Mouse (Mus musculus): ENCODE data around the gene Ipo7. TPM values are rescaled to one million over a fixed set of nuclear protein-coding genes. Genes with fewer than 3 reads are reported as not detected.

Gene Ipo7
- polyA plus RNA-seq, 1 experiment: 25.6 TPM

GRCm38 (mm10) chr7:110059092-110059785 lies 41.2 kb downstream of the Ipo7 start:
- TF ChIP-seq CTCF (IDR thresholded peaks at IDR 0.05; ENCODE audit: borderline replicate concordance, control insufficient read depth, extremely low read depth, insufficient read depth, low read length, poor library complexity): no peak
- no peak for TF ChIP-seq POLR2A (IDR thresholded peaks at IDR 0.05; ENCODE audit: control insufficient read depth, extremely low read depth, insufficient read depth, low read length, poor library complexity)
- Histone ChIP-seq H3K4me3 (ENCODE audit: control insufficient read depth, insufficient read depth, low read length) (no peak overlapping the region), H3K36me3 (ENCODE audit: control insufficient read depth, insufficient read depth, low read length) (peaks cover 5% of the 10 kb centered on the region), H3K27me3 (ENCODE audit: control insufficient read depth, insufficient read depth, low read length) (no peaks in the 10 kb centered on the region), H3K4me1 (replicated peaks; ENCODE audit: control insufficient read depth, insufficient read depth, low read length) (0 out of 2 replicates have a peak, but pooled peaks cover 2% of the 10 kb centered on the region), H3K27ac (ENCODE audit: control insufficient read depth, insufficient read depth, low read length) (no peak overlapping the region)
- 92% methylated on average over 12 of the region's 12 CpGs for WGBS
- DNase-seq: no peak

GRCm38 (mm10) chr7:110060106-110060668 lies 42.1 kb downstream of the Ipo7 start:
- Histone ChIP-seq H3K27ac (ENCODE audit: control insufficient read depth, insufficient read depth, low read length) (no peak overlapping the region; the same call in 1 of the 2 replicates), H3K36me3 (ENCODE audit: control insufficient read depth, insufficient read depth, low read length) (peaks cover under 1% of the 10 kb centered on the region; the same call in 1 of the 2 replicates), H3K4me3 (ENCODE audit: control insufficient read depth, insufficient read depth, low read length) (no peak overlapping the region), H3K4me1 (replicated peaks; ENCODE audit: control insufficient read depth, insufficient read depth, low read length) (0 out of 2 replicates have a peak, but pooled peaks cover 2% of the 10 kb centered on the region), H3K27me3 (ENCODE audit: control insufficient read depth, insufficient read depth, low read length) (no peaks in the 10 kb centered on the region)
- WGBS: 6% methylated on average over 5 of the region's 5 CpGs
- DNase-seq: no peak
- no peak for TF ChIP-seq POLR2A (IDR thresholded peaks at IDR 0.05; ENCODE audit: control insufficient read depth, extremely low read depth, insufficient read depth, low read length, poor library complexity)
- TF ChIP-seq CTCF (IDR thresholded peaks at IDR 0.05; ENCODE audit: borderline replicate concordance, control insufficient read depth, extremely low read depth, insufficient read depth, low read length, poor library complexity): no peak

DNA sequence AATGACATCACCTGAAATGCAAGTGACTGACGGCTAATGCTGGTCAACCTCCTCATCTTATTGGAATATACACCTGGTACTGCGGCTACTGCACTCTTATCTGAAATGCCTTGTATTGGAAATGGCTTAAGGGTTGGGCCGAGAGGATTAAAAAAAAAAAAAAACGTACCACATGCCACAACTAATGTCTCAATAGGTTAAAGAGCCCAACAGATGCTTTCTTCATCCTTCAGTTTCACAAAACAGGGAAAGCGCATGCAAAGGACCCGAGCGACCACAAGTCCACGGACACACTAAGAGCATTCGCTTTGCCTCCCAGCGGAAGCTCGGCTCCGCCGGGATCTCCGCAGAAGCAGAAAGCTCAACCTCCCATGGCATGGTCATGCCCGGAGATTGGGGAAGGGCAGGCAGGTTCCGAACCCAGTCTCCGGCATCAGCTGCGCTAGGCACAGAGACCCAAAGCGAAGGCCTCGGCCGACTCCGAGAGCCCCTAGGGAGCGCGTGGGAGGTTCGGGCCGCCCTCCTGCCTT lies 42.7 kb downstream of the Ipo7 start:
- H3K27me3 ChIP-seq (ENCODE audit: control insufficient read depth, insufficient read depth, low read length): no peaks in the 10 kb centered on the region
- peak; percentile 30 for DNase-seq
- H3K27ac ChIP-seq (ENCODE audit: control insufficient read depth, insufficient read depth, low read length): peak overlapping the region; percentile 94
- under 1% methylated on average over 26 of the region's 26 CpGs for WGBS
- 0 out of 2 replicates have a peak, but pooled peaks cover 2% of the 10 kb centered on the region for H3K4me1 ChIP-seq (replicated peaks; ENCODE audit: control insufficient read depth, insufficient read depth, low read length)
- peak overlapping the region; percentile 81 for H3K4me3 ChIP-seq (ENCODE audit: control insufficient read depth, insufficient read depth, low read length)
- H3K36me3 ChIP-seq (ENCODE audit: control insufficient read depth, insufficient read depth, low read length): no peaks in the 10 kb centered on the region
- TF ChIP-seq CTCF (IDR thresholded peaks at IDR 0.05; ENCODE audit: borderline replicate concordance, control insufficient read depth, extremely low read depth, insufficient read depth, low read length, poor library complexity): peak; percentile 16; the same call in 1 of the 2 replicates
- no peak for TF ChIP-seq POLR2A (IDR thresholded peaks at IDR 0.05; ENCODE audit: control insufficient read depth, extremely low read depth, insufficient read depth, low read length, poor library complexity)

GRCm38 (mm10) chr7:110061199-110061751 lies 43.2 kb downstream of the Ipo7 start, which contains the start of gene Zfp143:
TSS of gene Zfp143 (plus strand) at chr7:110061217.
- H3K4me3 ChIP-seq (ENCODE audit: control insufficient read depth, insufficient read depth, low read length): peak within 1 kb of the TSS; percentile 81
- DNase-seq: peak; percentile 99
- no peaks in the 10 kb centered on the region for H3K36me3 ChIP-seq (ENCODE audit: control insufficient read depth, insufficient read depth, low read length)
- H3K27ac ChIP-seq (ENCODE audit: control insufficient read depth, insufficient read depth, low read length): peak within 1 kb of the TSS; percentile 97
- no peaks in the 10 kb centered on the region for H3K27me3 ChIP-seq (ENCODE audit: control insufficient read depth, insufficient read depth, low read length)
- 0 out of 2 replicates have a peak, but pooled peaks cover 2% of the 10 kb centered on the region for H3K4me1 ChIP-seq (replicated peaks; ENCODE audit: control insufficient read depth, insufficient read depth, low read length)
- TF ChIP-seq POLR2A (IDR thresholded peaks at IDR 0.05; ENCODE audit: control insufficient read depth, extremely low read depth, insufficient read depth, low read length, poor library complexity) (peak; percentile 70; the same call in 1 of the 2 replicates), CTCF (IDR thresholded peaks at IDR 0.05; ENCODE audit: borderline replicate concordance, control insufficient read depth, extremely low read depth, insufficient read depth, low read length, poor library complexity) (no peak)
- WGBS: under 1% methylated on average over 34 of the region's 34 CpGs

- Histone ChIP-seq H3K4me3 (ENCODE audit: control insufficient read depth, insufficient read depth, low read length) (peak overlapping the region; percentile 55), H3K27me3 (ENCODE audit: control insufficient read depth, insufficient read depth, low read length) (no peaks in the 10 kb centered on the region), H3K4me1 (replicated peaks; ENCODE audit: control insufficient read depth, insufficient read depth, low read length) (0 out of 2 replicates have a peak, but pooled peaks cover 2% of the 10 kb centered on the region), H3K36me3 (ENCODE audit: control insufficient read depth, insufficient read depth, low read length) (no peaks in the 10 kb centered on the region), H3K27ac (ENCODE audit: control insufficient read depth, insufficient read depth, low read length) (peak overlapping the region; percentile 97)
- under 1% methylated on average over 48 of the region's 48 CpGs for WGBS
- TF ChIP-seq CTCF (IDR thresholded peaks at IDR 0.05; ENCODE audit: borderline replicate concordance, control insufficient read depth, extremely low read depth, insufficient read depth, low read length, poor library complexity) (0 out of 2 replicates have a peak, but pooled peaks have one; percentile 25), POLR2A (IDR thresholded peaks at IDR 0.05; ENCODE audit: control insufficient read depth, extremely low read depth, insufficient read depth, low read length, poor library complexity) (peak; percentile 72; the same call in 1 of the 2 replicates)
- DNase-seq: peak; percentile 87
Observed at GRCm38 (mm10) chr7:110061752-110062273, 43.7 kb downstream of the Ipo7 start.

DNA sequence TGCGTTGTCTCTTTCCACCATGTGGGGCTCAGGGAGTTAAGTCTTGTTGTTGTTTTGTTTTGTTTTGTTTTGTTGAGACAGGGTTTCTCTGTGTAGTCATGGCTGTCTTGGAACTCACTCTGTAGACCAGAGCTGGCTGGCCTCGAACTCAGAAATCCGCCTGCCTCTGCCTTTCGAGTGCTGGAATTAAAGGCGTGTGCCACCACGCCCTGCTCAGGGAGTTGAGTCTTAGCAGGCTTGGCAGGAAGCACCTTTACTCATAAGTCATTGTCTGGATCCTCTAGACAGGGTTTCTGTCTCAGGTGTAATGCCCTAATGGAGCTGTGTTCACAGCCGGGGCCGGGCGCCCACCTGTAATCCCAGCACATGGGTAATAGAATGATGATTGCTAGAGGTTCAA lies 45.7 kb downstream of the Ipo7 start:
- WGBS: 98% methylated on average over 9 of the region's 9 CpGs
- no peaks in the 10 kb centered on the region for H3K27me3 ChIP-seq (ENCODE audit: control insufficient read depth, insufficient read depth, low read length)
- H3K4me3 ChIP-seq (ENCODE audit: control insufficient read depth, insufficient read depth, low read length): no peak overlapping the region
- 0 out of 2 replicates have a peak, but pooled peaks cover 7% of the 10 kb centered on the region for H3K36me3 ChIP-seq (ENCODE audit: control insufficient read depth, insufficient read depth, low read length)
- no peak for TF ChIP-seq POLR2A (IDR thresholded peaks at IDR 0.05; ENCODE audit: control insufficient read depth, extremely low read depth, insufficient read depth, low read length, poor library complexity)
- TF ChIP-seq CTCF (IDR thresholded peaks at IDR 0.05; ENCODE audit: borderline replicate concordance, control insufficient read depth, extremely low read depth, insufficient read depth, low read length, poor library complexity): no peak
- no peak overlapping the region for H3K27ac ChIP-seq (ENCODE audit: control insufficient read depth, insufficient read depth, low read length)
- H3K4me1 ChIP-seq (replicated peaks; ENCODE audit: control insufficient read depth, insufficient read depth, low read length): 0 out of 2 replicates have a peak, but pooled peaks cover 2% of the 10 kb centered on the region
- no peak for DNase-seq
